Mouse (Mus musculus) ovary, postnatal 36 days (tissue): Measurements from ENCODE around the gene Atp1a4.

Experiments used
- DNase-seq: peaks from one replicate; pipeline ENCODE4 v3.0.0; 2022; ENCODE audit warnings: low spot score, mixed read lengths

Atp1a4 gene

GRCm38 (mm10) chr1:172219451-172220406 lies 38.5 kb downstream of the Atp1a4 start, which contains the start of gene Casq1:
Gene Casq1 (minus strand): TSS chr1:172219868.
- DNase-seq: no peak

- no peak for DNase-seq
Observed at GRCm38 (mm10) chr1:172218164-172218910, 39.9 kb downstream of the Atp1a4 start.

- peak; percentile 95 for DNase-seq
Observed at GRCm38 (mm10) chr1:172217148-172217547, 41.1 kb downstream of the Atp1a4 start.

- peak; percentile 35 for DNase-seq
Observed at GRCm38 (mm10) chr1:172214748-172215147, 43.5 kb downstream of the Atp1a4 start.

- DNase-seq: no peak
Observed at GRCm38 (mm10) chr1:172213771-172214170, 44.4 kb downstream of the Atp1a4 start.

- no peak for DNase-seq
Observed at GRCm38 (mm10) chr1:172212776-172213175, 45.4 kb downstream of the Atp1a4 start.

GRCm38 (mm10) chr1:172207111-172207584 lies 51.1 kb downstream of the Atp1a4 start:
- DNase-seq: no peak

GRCm38 (mm10) chr1:172206141-172206917 lies 51.9 kb downstream of the Atp1a4 start, which contains the start of gene Pea15a:
Gene Pea15a (minus strand): TSS chr1:172206804.
- DNase-seq: peak; percentile 83

- no peak for DNase-seq
Observed at GRCm38 (mm10) chr1:172205741-172206087, 52.5 kb downstream of the Atp1a4 start.

GRCm38 (mm10) chr1:172204814-172205740 lies 53.1 kb downstream of the Atp1a4 start:
- DNase-seq: no peak

- no peak for DNase-seq
Observed at GRCm38 (mm10) chr1:172204033-172204813, 54.0 kb downstream of the Atp1a4 start.

GRCm38 (mm10) chr1:172203566-172203965 lies 54.6 kb downstream of the Atp1a4 start:
- no peak for DNase-seq

GRCm38 (mm10) chr1:172202894-172203522 lies 55.2 kb downstream of the Atp1a4 start:
- DNase-seq: no peak

- DNase-seq: no peak
Observed at GRCm38 (mm10) chr1:172201967-172202880, 56.0 kb downstream of the Atp1a4 start.

GRCm38 (mm10) chr1:172200871-172201447 lies 57.3 kb downstream of the Atp1a4 start:
- DNase-seq: peak; percentile 32

GRCm38 (mm10) chr1:172200161-172200560 lies 58.1 kb downstream of the Atp1a4 start:
- DNase-seq: no peak

GRCm38 (mm10) chr1:172198996-172199395 lies 59.2 kb downstream of the Atp1a4 start:
- DNase-seq: no peak

GRCm38 (mm10) chr1:172198316-172198715 lies 59.9 kb downstream of the Atp1a4 start:
- no peak for DNase-seq
